Mouse (Mus musculus) small intestine, adult 2 months (tissue): ENCODE measurements around the gene Slc38a10.

Experiments
- CTCF ChIP-seq: fragments of 200-500 bp; IDR thresholded peaks from 2 replicates; pipeline ENCODE4 v1.5.1; 2012; ENCODE audit warnings: low read depth, mild to moderate bottlenecking, control low read depth, inconsistent platforms, low read length, moderate library complexity, mixed read lengths; ENCODE audit not compliant: insufficient replicate concordance, insufficient read length; ENCODE audit errors: extremely low read depth
- POLR2A ChIP-seq: fragments of 200-500 bp; IDR thresholded peaks from 2 replicates; pipeline ENCODE4 v1.6.1; 2012; ENCODE audit warnings: low read depth, mild to moderate bottlenecking, control low read depth, inconsistent platforms, low read length, moderate library complexity

- TF ChIP-seq CTCF (no peak), POLR2A (no peak)
Measured at GRCm38 (mm10) chr11:120187236-120188101, 36.3 kb upstream of the Slc38a10 start.
